In the genomic region with DNA sequence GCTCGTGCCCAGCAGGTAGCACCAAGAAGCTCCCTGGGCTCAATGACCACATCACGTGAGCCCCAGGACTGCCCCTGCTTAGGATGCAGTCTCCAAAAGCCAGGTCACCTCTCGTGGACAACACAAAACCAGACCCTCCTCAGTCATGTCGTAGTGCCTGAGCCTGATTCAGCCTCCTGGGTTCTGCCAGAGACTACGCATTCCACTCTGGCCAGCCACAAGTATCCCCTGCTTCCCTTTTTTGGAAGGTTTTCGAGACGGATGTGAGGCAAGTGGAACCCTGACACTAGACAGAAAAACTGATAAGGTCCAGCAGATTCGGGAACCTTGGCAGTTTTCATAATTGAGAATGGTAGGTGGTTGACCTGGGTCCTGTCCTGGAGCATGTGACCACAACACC, we compare ENCODE assay signal across 24 mouse cellular contexts. TPM values are rescaled to one million over a fixed set of nuclear protein-coding genes. Genes with fewer than 3 reads are reported as not detected.
A peak's percentile ranks its signal among the peaks of the same experiment; 100 is the strongest.
DNase-seq lines count a peak whose midpoint lies in the region; ATAC-seq and TF ChIP-seq lines count a peak whose summit lies in the region.
"Had no signal": no experiment of that assay in that cellular context is flagged by ENCODE, and none has a peak within 500 bp of the region (broad histone marks: within the 10 kb centered on the region; RNA-seq: fewer than 3 reads in every experiment).

No protein-coding gene starts in this region.

- H3K27me3 ChIP-seq in midbrain, embryonic 10.5 days (ENCODE audit: low read depth, poor library complexity, severe bottlenecking) = peaks cover 52% of the 10 kb centered on the region
- H3K27me3 ChIP-seq: embryonic facial prominence, embryonic 12.5 days; forebrain, embryonic 15.5 days; Patski had no signal

- TF ChIP-seq POLR2A in lung, adult 2 months (IDR thresholded peaks at IDR 0.05; ENCODE audit: borderline replicate concordance, extremely low read depth, low read depth, low read length) = no peak

- H3K27ac ChIP-seq in left cerebral cortex, adult 2 months = peak overlapping the region; percentile 85
- H3K27ac ChIP-seq in midbrain, embryonic 10.5 days (replicated peaks) = no peak overlapping the region
- H3K27ac ChIP-seq: embryonic facial prominence, embryonic 10.5 days; embryonic facial prominence, embryonic 12.5 days; forebrain, embryonic 13.5 days; forebrain, embryonic 15.5 days had no signal

- intact Hi-C loops in left cerebral cortex, adult 2 months (cut with DNase I) = loop anchor here (2.0 kb wide), 1 partner anchor 22 kb away; no protein-coding TSS in a partner anchor
- intact Hi-C loops in left cerebral cortex, postnatal 4 days (cut with DNase I) = no loop called here

- no peak for TF ChIP-seq CTCF in left cerebral cortex, adult 2 months (IDR thresholded peaks at IDR 0.05)
- no peak for TF ChIP-seq CTCF in lung, adult 2 months (IDR thresholded peaks at IDR 0.05; ENCODE audit: insufficient read depth, low read length)

- no peaks in the 10 kb centered on the region; the same call in 1 of the 2 replicates for H3K4me1 ChIP-seq in lung, adult 2 months (ENCODE audit: control insufficient read depth, insufficient read depth, low read length)
- peaks cover 25% of the 10 kb centered on the region for H3K4me1 ChIP-seq in midbrain, embryonic 10.5 days
- H3K4me1 ChIP-seq: forebrain, embryonic 15.5 days had no signal

- 82% methylated on average over 8 of the region's 8 CpGs for WGBS in lung, adult 2 months
- 88% methylated on average over 8 of the region's 8 CpGs for WGBS in midbrain, embryonic 10.5 days

- H3K9me3 ChIP-seq in midbrain, embryonic 10.5 days (replicated peaks) = no peaks in the 10 kb centered on the region
- H3K9me3 ChIP-seq: embryonic facial prominence, embryonic 10.5 days; embryonic facial prominence, embryonic 12.5 days; forebrain, embryonic 13.5 days; forebrain, embryonic 15.5 days; G1E had no signal

- ATAC-seq in common myeloid progenitor, adult 5-6 weeks (replicated peaks; ENCODE audit: low read depth, poor library complexity, severe bottlenecking) = peak; percentile 46; the same call in 1 of the 2 replicates
- peak; percentile 67 for ATAC-seq in megakaryocyte, adult 5-6 weeks (ENCODE audit: poor library complexity, severe bottlenecking)
- ATAC-seq: activated CD4-positive, CD25-positive, alpha-beta regulatory T cell, adult 4 months; forebrain, embryonic 13.5 days; forebrain, embryonic 15.5 days; forebrain, postnatal 0 days; Patski had no signal

- DNase-seq in left cerebral cortex, adult 2 months (ENCODE audit: extremely low spot score in 1 of 2, low spot score in 2 of 2) = no peak
- DNase-seq in left cerebral cortex, postnatal 4 days = no peak
- DNase-seq in adrenal gland, adult (ENCODE audit: inconsistent age in 2 of 2, low spot score in 1 of 2) = no peak
- no peak for DNase-seq in lung, adult 2 months
- no peak for DNase-seq in midbrain, embryonic 10.5 days (ENCODE audit: low spot score)
- DNase-seq: adrenal gland, adult 2 months; adrenal gland, postnatal 10 days; adrenal gland, postnatal 25 days; cerebellum, adult 11 months; cerebellum, adult 18-20 months; cerebellum, adult 8-10 months; cerebellum, adult 9-11 months; cerebellum, postnatal 14 days; cerebellum, postnatal 36 days; forebrain, postnatal 0 days had no signal

- H3K36me3 ChIP-seq in midbrain, embryonic 10.5 days = no peaks in the 10 kb centered on the region
- H3K36me3 ChIP-seq: embryonic facial prominence, embryonic 10.5 days; embryonic facial prominence, embryonic 12.5 days; forebrain, embryonic 15.5 days; G1E had no signal

- no peak overlapping the region for H3K4me3 ChIP-seq in left cerebral cortex, adult 2 months
- H3K4me3 ChIP-seq in lung, adult 2 months (replicated peaks; ENCODE audit: extremely low read depth, low read depth, low read length) = no peak overlapping the region
- H3K4me3 ChIP-seq in midbrain, embryonic 10.5 days = no peak overlapping the region
- H3K4me3 ChIP-seq: embryonic facial prominence, embryonic 10.5 days; embryonic facial prominence, embryonic 12.5 days; forebrain, embryonic 13.5 days; forebrain, embryonic 15.5 days had no signal

RNA-seq across cellular contexts. Expression of a gene that starts 47.8 kb away (rescaled TPM):
- 10 to 100 TPM; 56.7 to 56.8 TPM for total RNA-seq in left cerebral cortex, adult 2 months (2021)
- total RNA-seq in left cerebral cortex, postnatal 4 days (2021) = 10 to 100 TPM; 58.6 to 70.0 TPM
- 14.8 and 26.0 TPM in 2 replicates for total RNA-seq in common myeloid progenitor, adult 5-6 weeks (2017)
- total RNA-seq in megakaryocyte, adult 5-6 weeks (2015) = 11.1 and 20.9 TPM in 2 replicates
- total RNA-seq in megakaryocyte, adult 5-6 weeks (2017) = 13.1 and 15.9 TPM in 2 replicates
- 13.5 and 13.9 TPM in 2 replicates for polyA plus RNA-seq in lung, adult 2 months (2012; rRNA removed)
- 18.9 and 23.1 TPM in 2 replicates for polyA plus RNA-seq in midbrain, embryonic 10.5 days (2016; fragmentation: Nextera tagmentation; extraction: Ambion mirVana)
